Mouse (Mus musculus): ENCODE data around the gene Olfr287. TPM values are rescaled to one million over a fixed set of nuclear protein-coding genes. Genes with fewer than 3 reads are reported as not detected.

The Olfr287 gene
- total and polyA plus RNA-seq, 3 experiments: not detected

DNA sequence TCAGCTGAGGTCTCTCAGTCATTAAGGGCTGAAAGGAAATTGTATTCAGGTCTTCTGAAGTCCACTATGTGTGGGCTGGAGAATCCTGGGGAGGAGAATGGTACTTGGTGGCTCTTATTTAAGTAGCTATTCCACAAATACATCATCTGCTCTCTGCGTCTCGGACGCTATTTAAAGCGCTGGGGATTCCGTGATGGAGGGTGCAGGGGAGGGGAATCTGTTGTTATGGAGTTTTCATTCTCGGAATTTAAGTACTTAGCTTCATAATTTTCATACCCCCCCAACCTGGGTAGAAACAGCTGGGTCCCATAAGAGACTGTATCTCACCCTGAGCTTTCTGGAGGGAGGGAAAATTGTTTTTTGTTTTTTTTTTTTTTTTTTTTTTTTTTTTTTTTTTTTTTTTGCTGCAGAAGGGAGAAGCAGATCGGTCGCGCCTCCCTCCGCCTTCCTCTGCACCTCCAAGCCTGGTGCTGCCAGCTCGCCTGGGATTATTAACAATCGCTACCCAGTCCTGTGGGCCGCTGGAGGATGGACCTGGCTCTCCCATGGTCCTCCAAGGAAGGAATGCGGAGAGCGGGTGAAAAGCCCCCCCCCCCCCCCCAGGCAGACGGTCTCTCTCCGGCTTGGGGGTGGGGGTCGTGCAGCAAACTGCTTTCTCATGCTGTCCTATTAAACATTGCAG lies 53.8 kb downstream of the Olfr287 start, which contains the start of gene Ccdc184:
TSS of gene Ccdc184 (plus strand) at position 196 of the 682 bp plus-strand sequence.
- Histone ChIP-seq H3K9ac (ENCODE audit: low read depth, low read length) (peak within 1 kb of the TSS; percentile 1; the same call in 1 of the 2 replicates), H3K27me3 (ENCODE audit: control insufficient read depth, insufficient read depth, low read length) (no peaks in the 10 kb centered on the region), H3K27ac (no peak within 1 kb of the TSS), H3K79me2 (replicated peaks; ENCODE audit: control insufficient read depth, insufficient read depth, low read length) (no peaks in the 10 kb centered on the region), H3K36me3 (ENCODE audit: control insufficient read depth, insufficient read depth, low read length) (peaks cover 3% of the 10 kb centered on the region), H3K4me1 (ENCODE audit: control insufficient read depth, insufficient read depth, low read length) (no peaks in the 10 kb centered on the region), H3K4me3 (peak within 1 kb of the TSS; percentile 42)
- intact Hi-C loops (cut with DNase I): no loop called here
- no peak for DNase-seq
- TF ChIP-seq POLR2A (IDR thresholded peaks at IDR 0.05; ENCODE audit: insufficient read depth, low read depth, low read length) (no peak), EP300 (IDR thresholded peaks at IDR 0.05; ENCODE audit: insufficient read depth, low read depth, low read length) (no peak), CTCF (IDR thresholded peaks at IDR 0.05) (no peak)
- WGBS: 4% methylated on average over 18 of the region's 18 CpGs

DNA sequence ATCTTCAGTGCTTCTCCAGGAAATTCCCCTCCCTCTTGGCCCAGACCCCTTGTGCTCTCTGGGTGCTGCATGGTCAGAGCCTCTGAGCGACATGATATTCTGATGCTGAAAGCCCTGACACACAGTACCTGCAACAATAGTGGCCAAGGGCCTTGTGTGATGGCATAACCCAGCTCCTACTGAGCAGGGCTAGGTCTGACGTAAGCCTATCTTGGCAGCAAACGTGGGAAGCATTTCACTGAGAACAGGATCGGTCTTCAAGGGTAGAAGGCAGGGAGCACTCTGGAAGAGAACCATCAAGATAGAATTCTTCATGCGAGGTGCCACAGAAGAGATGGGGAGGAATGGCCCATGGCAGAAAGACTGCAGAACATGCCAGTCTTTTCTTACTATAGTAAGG lies 55.3 kb downstream of the Olfr287 start, which contains the start of gene Asb8:
TSS of gene Asb8 (minus strand) at position 101 of the 400 bp plus-strand sequence.
- intact Hi-C loops (cut with DNase I): no loop called here
- H3K27me3 ChIP-seq (ENCODE audit: control insufficient read depth, insufficient read depth, low read length): no peaks in the 10 kb centered on the region

DNA sequence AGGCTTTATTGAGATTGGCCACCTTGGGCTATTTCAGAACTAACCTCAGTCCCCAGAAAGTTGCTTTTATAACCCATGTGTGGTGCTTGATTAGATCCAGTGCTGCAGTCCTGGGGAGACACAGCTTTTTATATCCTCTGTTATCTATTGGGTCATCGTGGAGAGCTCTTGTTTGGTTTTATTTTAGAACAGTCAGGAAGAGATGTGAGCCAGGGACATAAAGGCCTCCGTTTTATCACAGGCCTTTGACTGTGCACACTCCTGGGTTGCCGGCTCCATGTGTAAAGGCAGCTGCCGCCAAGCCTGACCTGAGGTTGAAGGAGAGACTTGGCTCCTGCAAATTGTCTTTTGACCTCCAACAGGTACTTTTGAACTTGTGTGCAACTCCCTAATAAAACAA lies 58.3 kb downstream of the Olfr287 start:
- no peak overlapping the region for H3K9ac ChIP-seq (ENCODE audit: low read depth, low read length)
- H3K79me2 ChIP-seq (replicated peaks; ENCODE audit: control insufficient read depth, insufficient read depth, low read length): no peaks in the 10 kb centered on the region
- intact Hi-C loops (cut with DNase I): no loop called here
- no peak overlapping the region for H3K4me3 ChIP-seq
- peaks cover 4% of the 10 kb centered on the region for H3K36me3 ChIP-seq (ENCODE audit: control insufficient read depth, insufficient read depth, low read length)
- no peak for TF ChIP-seq CTCF (IDR thresholded peaks at IDR 0.05)
- TF ChIP-seq POLR2A (IDR thresholded peaks at IDR 0.05; ENCODE audit: insufficient read depth, low read depth, low read length): no peak
- TF ChIP-seq EP300 (IDR thresholded peaks at IDR 0.05; ENCODE audit: insufficient read depth, low read depth, low read length): no peak
- 24% methylated on average over 4 of the region's 4 CpGs for WGBS
- peak overlapping the region; percentile 38 for H3K27ac ChIP-seq
- DNase-seq: no peak
- H3K4me1 ChIP-seq (ENCODE audit: control insufficient read depth, insufficient read depth, low read length): no peaks in the 10 kb centered on the region
- H3K27me3 ChIP-seq (ENCODE audit: control insufficient read depth, insufficient read depth, low read length): no peaks in the 10 kb centered on the region

More for the DNA sequence above, 55.3 kb downstream of the Olfr287 start, which contains the start of gene Asb8:
- no peaks in the 10 kb centered on the region for H3K4me1 ChIP-seq (ENCODE audit: control insufficient read depth, insufficient read depth, low read length)
- peaks cover 4% of the 10 kb centered on the region for H3K36me3 ChIP-seq (ENCODE audit: control insufficient read depth, insufficient read depth, low read length)
- H3K9ac ChIP-seq (ENCODE audit: low read depth, low read length): no peak within 1 kb of the TSS
- WGBS: 79% methylated on average over 5 of the region's 5 CpGs
- H3K27ac ChIP-seq: no peak within 1 kb of the TSS
- no peaks in the 10 kb centered on the region for H3K79me2 ChIP-seq (replicated peaks; ENCODE audit: control insufficient read depth, insufficient read depth, low read length)
- H3K4me3 ChIP-seq: no peak within 1 kb of the TSS
- DNase-seq: no peak
- no peak for TF ChIP-seq POLR2A (IDR thresholded peaks at IDR 0.05; ENCODE audit: insufficient read depth, low read depth, low read length)

DNA sequence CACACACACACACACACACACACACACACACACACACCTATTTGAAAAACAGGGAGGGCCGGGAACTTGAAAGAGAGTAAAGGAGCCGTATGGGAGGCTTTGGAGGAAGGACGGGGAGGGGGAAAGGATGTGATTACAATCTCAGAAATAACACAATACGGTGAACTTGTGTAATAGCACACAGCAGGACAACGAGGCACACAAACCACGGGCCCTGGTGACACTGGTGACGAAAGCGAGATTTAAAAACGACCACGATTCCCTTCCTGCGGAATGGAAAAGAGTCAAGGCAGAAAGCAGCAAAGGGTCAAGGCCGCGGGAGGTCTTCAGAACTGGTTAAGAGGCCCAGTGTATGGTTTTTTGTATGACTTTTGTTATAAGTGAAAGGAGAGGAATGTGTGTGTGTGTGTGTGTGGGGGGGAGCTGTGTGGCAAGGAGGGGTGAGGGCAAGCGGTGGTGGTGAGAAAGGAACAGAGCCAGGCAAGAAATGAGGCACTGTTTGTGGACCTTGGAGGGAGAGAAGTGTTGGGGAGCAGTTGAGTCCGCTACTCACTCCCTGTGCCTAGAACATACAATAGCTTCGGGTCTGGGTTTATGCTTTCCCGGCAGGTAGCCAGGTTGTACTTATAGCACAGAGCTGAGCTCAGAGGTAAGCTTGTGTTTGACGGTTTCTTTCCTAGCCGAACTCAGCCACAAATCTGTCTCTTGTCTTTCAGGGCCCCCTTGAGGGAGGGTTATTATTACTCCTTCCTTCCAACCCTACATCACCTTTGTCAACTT lies 59.6 kb downstream of the Olfr287 start:
- WGBS: 58% methylated on average over 19 of the region's 19 CpGs
- intact Hi-C loops (cut with DNase I): no loop called here

DNA sequence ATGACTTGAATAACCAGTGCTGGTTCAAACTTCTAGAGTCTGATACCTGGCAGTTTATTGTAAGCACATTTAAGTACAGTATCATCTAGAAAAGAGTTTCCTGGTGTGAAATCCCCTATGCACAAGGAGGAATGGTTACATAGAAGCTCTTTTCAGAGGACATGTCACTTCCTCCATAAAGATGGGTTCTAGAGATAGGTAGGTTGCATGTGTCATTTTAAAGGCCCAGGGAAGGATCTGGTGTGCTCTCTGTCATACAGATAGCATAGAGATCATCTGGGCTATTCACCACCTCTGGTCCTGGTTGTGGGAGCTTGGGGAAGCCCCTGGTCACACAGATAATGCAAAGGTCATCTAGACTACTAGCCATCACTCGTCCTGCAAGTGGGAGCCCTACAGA lies 63.6 kb downstream of the Olfr287 start:
- Histone ChIP-seq H3K9ac (ENCODE audit: low read depth, low read length) (no peak overlapping the region), H3K27me3 (ENCODE audit: control insufficient read depth, insufficient read depth, low read length) (no peaks in the 10 kb centered on the region), H3K36me3 (ENCODE audit: control insufficient read depth, insufficient read depth, low read length) (peaks cover 3% of the 10 kb centered on the region), H3K4me3 (no peak overlapping the region), H3K79me2 (replicated peaks; ENCODE audit: control insufficient read depth, insufficient read depth, low read length) (no peaks in the 10 kb centered on the region), H3K27ac (no peak overlapping the region), H3K4me1 (ENCODE audit: control insufficient read depth, insufficient read depth, low read length) (no peaks in the 10 kb centered on the region)
- intact Hi-C loops (cut with DNase I): no loop called here
- no peak for DNase-seq
- TF ChIP-seq EP300 (IDR thresholded peaks at IDR 0.05; ENCODE audit: insufficient read depth, low read depth, low read length) (no peak), POLR2A (IDR thresholded peaks at IDR 0.05; ENCODE audit: insufficient read depth, low read depth, low read length) (no peak), CTCF (IDR thresholded peaks at IDR 0.05) (no peak)
- WGBS: 50% methylated on average over 1 of the region's 1 CpGs

More for the DNA sequence above, 59.6 kb downstream of the Olfr287 start:
- no peaks in the 10 kb centered on the region for H3K79me2 ChIP-seq (replicated peaks; ENCODE audit: control insufficient read depth, insufficient read depth, low read length)
- no peaks in the 10 kb centered on the region for H3K27me3 ChIP-seq (ENCODE audit: control insufficient read depth, insufficient read depth, low read length)
- TF ChIP-seq EP300 (IDR thresholded peaks at IDR 0.05; ENCODE audit: insufficient read depth, low read depth, low read length) (no peak), POLR2A (IDR thresholded peaks at IDR 0.05; ENCODE audit: insufficient read depth, low read depth, low read length) (no peak), CTCF (IDR thresholded peaks at IDR 0.05) (no peak)
- DNase-seq: no peak
- H3K4me1 ChIP-seq (ENCODE audit: control insufficient read depth, insufficient read depth, low read length): no peaks in the 10 kb centered on the region
- peaks cover 4% of the 10 kb centered on the region for H3K36me3 ChIP-seq (ENCODE audit: control insufficient read depth, insufficient read depth, low read length)
- no peak overlapping the region for H3K9ac ChIP-seq (ENCODE audit: low read depth, low read length)
- H3K4me3 ChIP-seq: no peak overlapping the region
- no peak overlapping the region for H3K27ac ChIP-seq

Other genes with a start within 250 kb of the Olfr287 start
- gene Col2a1, start 216.4 kb downstream of the Olfr287 start, total RNA-seq (2021): under 1 TPM; 0.27 to 0.37 TPM
- gene Col2a1, start 216.4 kb downstream of the Olfr287 start, polyA plus RNA-seq (2012; rRNA removed): 0.12 and 0.61 TPM in 2 replicates
- gene Pfkm, start 128.5 kb downstream of the Olfr287 start, total RNA-seq (2021): 100 to 1,000 TPM; 800 to 921 TPM
- 521 and 828 TPM in 2 replicates for gene Pfkm, start 128.5 kb downstream of the Olfr287 start, polyA plus RNA-seq (2012; rRNA removed)
- gene Senp1, start 127.3 kb downstream of the Olfr287 start, total RNA-seq (2021): 1 to 10 TPM; 9.8 to 10.0 TPM
- gene Senp1, start 127.3 kb downstream of the Olfr287 start, polyA plus RNA-seq (2012; rRNA removed): 5.3 and 10.1 TPM in 2 replicates
- gene Asb8, start 55.4 kb downstream of the Olfr287 start, total RNA-seq (2021): 100 to 1,000 TPM; 105 to 118 TPM
- 104 and 172 TPM in 2 replicates for gene Asb8, start 55.4 kb downstream of the Olfr287 start, polyA plus RNA-seq (2012; rRNA removed)
- under 1 TPM; 0.52 to 0.63 TPM for gene Ccdc184, start 53.9 kb downstream of the Olfr287 start, total RNA-seq (2021)
- 0.61 and 0.94 TPM in 2 replicates for gene Ccdc184, start 53.9 kb downstream of the Olfr287 start, polyA plus RNA-seq (2012; rRNA removed)
- gene Olfr288, start 25.5 kb downstream of the Olfr287 start, total RNA-seq (2021): not detected
- not detected in 2 replicates for gene Olfr288, start 25.5 kb downstream of the Olfr287 start, polyA plus RNA-seq (2012; rRNA removed)
- not detected for gene Gm44579, start 79 bp downstream of the Olfr287 start, total RNA-seq (2021)
- not detected in 2 replicates for gene Gm44579, start 79 bp downstream of the Olfr287 start, polyA plus RNA-seq (2012; rRNA removed)
- gene Olfr286, start 13.4 kb upstream of the Olfr287 start, total RNA-seq (2021): not detected
- gene Olfr286, start 13.4 kb upstream of the Olfr287 start, polyA plus RNA-seq (2012; rRNA removed): not detected in 2 replicates
- gene H1fnt, start 36.2 kb upstream of the Olfr287 start, total RNA-seq (2021): not detected
- 0.18 TPM in 2 replicates for gene H1fnt, start 36.2 kb upstream of the Olfr287 start, polyA plus RNA-seq (2012; rRNA removed)
- gene Zfp641, start 75.1 kb upstream of the Olfr287 start, total RNA-seq (2021): 1 to 10 TPM; 5.2 to 6.4 TPM
- gene Zfp641, start 75.1 kb upstream of the Olfr287 start, polyA plus RNA-seq (2012; rRNA removed): 2.6 and 4.5 TPM in 2 replicates
- gene Olfr285, start 96.3 kb upstream of the Olfr287 start, total RNA-seq (2021): not detected
- not detected in 2 replicates for gene Olfr285, start 96.3 kb upstream of the Olfr287 start, polyA plus RNA-seq (2012; rRNA removed)
- not detected for gene Olfr284, start 119.9 kb upstream of the Olfr287 start, total RNA-seq (2021)
- gene Olfr284, start 119.9 kb upstream of the Olfr287 start, polyA plus RNA-seq (2012; rRNA removed): not detected in 2 replicates
- not detected for gene Olfr283, start 159.9 kb upstream of the Olfr287 start, total RNA-seq (2021)
- not detected in 2 replicates for gene Olfr283, start 159.9 kb upstream of the Olfr287 start, polyA plus RNA-seq (2012; rRNA removed)
- not detected for gene Olfr282, start 210.2 kb upstream of the Olfr287 start, total RNA-seq (2021)
- not detected in 2 replicates for gene Olfr282, start 210.2 kb upstream of the Olfr287 start, polyA plus RNA-seq (2012; rRNA removed)
- not detected for gene Olfr281, start 231.5 kb upstream of the Olfr287 start, total RNA-seq (2021)
- gene Olfr281, start 231.5 kb upstream of the Olfr287 start, polyA plus RNA-seq (2012; rRNA removed): not detected in 2 replicates
- not detected for gene OR5BS1P, start 248.8 kb upstream of the Olfr287 start, total RNA-seq (2021)
- not detected in 2 replicates for gene OR5BS1P, start 248.8 kb upstream of the Olfr287 start, polyA plus RNA-seq (2012; rRNA removed)